Mouse (Mus musculus) brain, embryonic 14.5 days (tissue): ENCODE data around the gene Cfb.

Source experiments
- CTCF ChIP-seq: fragments of 200-500 bp; IDR thresholded peaks from 2 replicates; pipeline ENCODE4 v1.5.1; 2012; ENCODE audit warnings: inconsistent platforms, mild to moderate bottlenecking, moderate library complexity, borderline replicate concordance; ENCODE audit not compliant: insufficient read depth, insufficient read length; ENCODE audit errors: extremely low read depth
- POLR2A ChIP-seq: fragments of 200-500 bp; IDR thresholded peaks from 2 replicates; pipeline ENCODE4 v1.6.1; 2012; ENCODE audit warnings: mild to moderate bottlenecking, inconsistent platforms, borderline replicate concordance; ENCODE audit not compliant: poor library complexity, insufficient read depth, insufficient read length, severe bottlenecking; ENCODE audit errors: extremely low read depth

- no peak for TF ChIP-seq CTCF
- no peak for TF ChIP-seq POLR2A
Observed at GRCm38 (mm10) chr17:34893072-34893824, 30.9 kb upstream of the Cfb start.
